In the genomic region with DNA sequence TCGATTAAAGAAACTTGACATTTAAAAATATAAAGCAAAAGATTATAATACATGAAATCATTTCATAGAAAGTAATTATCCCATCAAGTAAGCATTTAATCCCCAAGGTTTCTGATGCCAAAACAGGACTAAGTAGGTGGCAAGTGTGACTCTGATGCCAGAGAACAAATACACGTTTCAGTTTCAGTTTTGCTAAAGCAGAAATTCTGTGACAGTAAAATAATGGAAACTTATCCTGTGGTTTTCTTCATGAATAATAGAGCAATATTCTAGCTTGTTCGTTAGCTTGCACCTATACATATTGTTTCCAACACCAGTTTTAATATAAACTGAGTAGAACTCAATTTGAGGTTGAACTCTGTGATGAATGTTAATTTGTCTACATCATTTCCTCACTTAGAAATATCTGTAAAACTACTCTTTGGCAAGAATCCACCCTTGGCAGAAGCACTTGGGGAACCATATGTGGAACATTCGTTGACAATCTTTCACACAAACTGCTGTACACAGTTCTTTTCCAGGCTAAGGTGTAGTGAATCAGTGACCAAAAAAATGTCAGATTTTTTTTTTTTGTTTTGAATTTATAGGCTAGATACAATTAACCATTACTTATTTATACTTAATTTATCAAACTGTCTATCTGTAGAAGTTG, we compare ENCODE assay signal across 17 mouse cellular contexts.
DNase-seq lines count a peak whose midpoint lies in the region; ATAC-seq and TF ChIP-seq lines count a peak whose summit lies in the region.
"Had no signal": no experiment of that assay in that cellular context is flagged by ENCODE, and none has a peak within 500 bp of the region (broad histone marks: within the 10 kb centered on the region; RNA-seq: fewer than 3 reads in every experiment).

No protein-coding gene starts in this region.

- intact Hi-C loops in left cerebral cortex, adult 2 months (cut with DNase I): no loop called here

- no peak overlapping the region for H3K4me3 ChIP-seq in left cerebral cortex, adult 2 months
- H3K4me3 ChIP-seq: embryonic facial prominence, embryonic 13.5 days; heart, embryonic 15.5 days; lung, embryonic 15.5 days; midbrain, embryonic 15.5 days had no signal

- TF ChIP-seq CTCF in left cerebral cortex, adult 2 months (IDR thresholded peaks at IDR 0.05): no peak

- no peak overlapping the region for H3K27ac ChIP-seq in left cerebral cortex, adult 2 months
- H3K27ac ChIP-seq: embryonic facial prominence, embryonic 13.5 days; heart, embryonic 15.5 days; lung, embryonic 15.5 days; midbrain, embryonic 15.5 days had no signal

- peak; percentile 45 to 47 for DNase-seq in cerebellum, postnatal 10 days
- no peak for DNase-seq in cerebellum, adult 11-12 months
- peak; percentile 9 for DNase-seq in left cerebral cortex, adult 11 months (ENCODE audit: low spot score)
- DNase-seq in left cerebral cortex, adult 2 months (ENCODE audit: extremely low spot score in 1 of 2, low spot score in 2 of 2): no peak
- peak; percentile 52 for DNase-seq in 416B (ENCODE audit: low read depth)
- DNase-seq in gastrocnemius, adult 18-20 months (ENCODE audit: low spot score): no peak
- no peak for DNase-seq in retina, embryonic 14.5 days (ENCODE audit: low spot score)
- DNase-seq: adrenal gland, postnatal 10 days; cerebellum, adult 18-20 months; gastrocnemius, postnatal 14 days; thymus, adult 18-20 months had no signal

- ATAC-seq in granulocyte monocyte progenitor cell, adult 5-6 weeks (replicated peaks; ENCODE audit: poor library complexity, severe bottlenecking): 0 out of 2 replicates have a peak, but pooled peaks have one; percentile 20
- ATAC-seq: intestine, embryonic 16.5 days; midbrain, embryonic 15.5 days had no signal

Comparison
In these comparisons a context has a peak if more than half of its experiments do, and no peak if none do; other contexts are left out.
1. DNase-seq: peak in cerebellum, postnatal 10 days (2 of 2), left cerebral cortex, adult 11 months (single experiment) and 416B (single experiment); none in cerebellum, adult 11-12 months (single experiment), left cerebral cortex, adult 2 months (0 of 2), gastrocnemius, adult 18-20 months (single experiment) and retina, embryonic 14.5 days (single experiment).